Mouse (Mus musculus) neural tube, embryonic 15.5 days (tissue): ENCODE measurements around the gene Shisa4. TPM values are rescaled to one million over a fixed set of nuclear protein-coding genes. Genes with fewer than 3 reads are reported as not detected.

ENCODE experiments used
- ATAC-seq: fragments of 200-750 bp; cut with Nextera tagmentation; 2 replicates; pipeline ENCODE4 v1.8.0; 2017; ENCODE audit warnings: mild to moderate bottlenecking, moderate TSS enrichment, moderate library complexity; ENCODE audit not compliant: low FRiP score
- H3K27ac ChIP-seq: fragments of 300-500 bp; sonication (generic); replicated peaks from 2 replicates; pipeline ENCODE4 v1.5.1; 2015; ENCODE audit warnings: mild to moderate bottlenecking, inconsistent platforms
- H3K27me3 ChIP-seq: fragments of 300-500 bp; sonication (generic); replicated peaks from 2 replicates; pipeline ENCODE4 v1.6.1; 2015; ENCODE audit warnings: inconsistent platforms
- H3K36me3 ChIP-seq: fragments of 300-500 bp; sonication (generic); 2 replicates; pipeline ENCODE4 v1.6.1; 2015; ENCODE audit warnings: inconsistent platforms
- H3K4me1 ChIP-seq: fragments of 300-500 bp; sonication (generic); 2 replicates; pipeline ENCODE4 v1.6.1; 2015; ENCODE audit warnings: inconsistent platforms
- H3K4me2 ChIP-seq: fragments of 300-500 bp; sonication (generic); 2 replicates; pipeline ENCODE4 v1.6.1; 2015; ENCODE audit warnings: inconsistent platforms, mild to moderate bottlenecking, moderate library complexity
- H3K4me3 ChIP-seq: fragments of 300-500 bp; sonication (generic); replicated peaks from 2 replicates; pipeline ENCODE4 v1.5.1; 2015; ENCODE audit warnings: mild to moderate bottlenecking, inconsistent platforms
- H3K9ac ChIP-seq: fragments of 300-500 bp; sonication (generic); replicated peaks from 2 replicates; pipeline ENCODE4 v1.6.1; 2015; ENCODE audit warnings: mild to moderate bottlenecking, inconsistent platforms
- H3K9me3 ChIP-seq: fragments of 300-500 bp; sonication (generic); replicated peaks from 2 replicates; pipeline ENCODE4 v1.6.1; 2016; ENCODE audit warnings: inconsistent platforms
- WGBS: fragments of 180-500 bp; shearing (Covaris S2); methylation state at CpG from one replicate; pipeline ENCODE4 v1.1.7; 2015; ENCODE audit warnings: mixed read lengths; 5-methylcytosine and 5-hydroxymethylcytosine counted together
- polyA plus RNA-seq: library from polyadenylated mRNA; unstranded; fragments of >200 nt; fragmentation: Nextera tagmentation; extraction: Ambion mirVana; gene quantifications from 2 replicates; pipeline ENCODE4 v1.2.1, GENCODE M21; 2015

The Shisa4 gene
- polyA plus RNA-seq, 1 experiment from 2014 or later = 121 TPM

DNA sequence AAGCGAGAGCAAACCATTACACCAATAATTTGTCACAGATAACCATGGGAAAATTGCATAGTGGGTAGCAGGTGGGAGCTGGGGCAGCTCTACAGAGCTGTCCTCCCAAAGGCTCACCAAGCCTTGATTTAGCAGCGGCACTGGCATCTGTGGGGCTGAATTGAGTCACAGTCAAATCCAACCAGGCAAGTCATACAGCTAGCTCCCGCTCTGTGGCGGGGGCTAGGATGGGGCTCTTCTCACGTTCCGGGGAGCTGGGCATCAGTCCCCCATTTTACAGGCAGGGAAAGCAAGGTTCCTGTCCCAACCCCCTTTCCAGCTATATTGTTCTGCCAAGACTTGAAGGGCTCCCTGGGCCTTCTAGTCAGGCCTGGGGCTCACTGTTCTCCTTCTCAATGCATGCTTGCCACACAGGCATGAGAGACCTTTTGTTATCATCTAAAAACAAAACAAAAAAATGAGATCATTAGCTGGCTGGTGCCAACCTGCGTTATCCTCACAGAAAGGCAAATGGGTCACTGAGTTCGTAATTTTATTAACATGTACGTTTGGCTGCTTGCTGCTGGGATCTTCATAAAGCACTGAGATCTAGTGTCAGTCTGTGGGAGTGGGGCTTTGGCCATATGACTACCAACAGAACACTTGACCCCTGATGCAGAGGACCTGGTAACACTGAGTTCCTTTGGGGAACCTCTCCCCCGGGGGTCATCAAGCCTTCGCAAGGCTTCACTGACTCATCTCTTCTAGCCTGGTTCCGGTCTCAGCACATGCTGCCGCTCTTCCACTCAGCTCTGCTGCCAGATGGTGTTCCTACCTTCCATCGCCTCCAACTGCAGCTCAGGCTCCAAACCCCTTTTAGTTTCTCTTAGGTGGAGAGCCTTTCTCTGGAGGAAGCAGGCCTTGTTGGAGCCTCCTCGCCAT is 5.3 kb upstream of the Shisa4 start:
- Histone ChIP-seq H3K27ac (no peak overlapping the region), H3K36me3 (peaks cover 30% of the 10 kb centered on the region), H3K4me1 (peaks cover 10% of the 10 kb centered on the region), H3K9ac (no peak overlapping the region), H3K9me3 (no peaks in the 10 kb centered on the region), H3K27me3 (no peaks in the 10 kb centered on the region), H3K4me2 (no peak overlapping the region), H3K4me3 (no peak overlapping the region)
- WGBS = 60% methylated on average over 15 of the region's 15 CpGs
- ATAC-seq = no peak

DNA sequence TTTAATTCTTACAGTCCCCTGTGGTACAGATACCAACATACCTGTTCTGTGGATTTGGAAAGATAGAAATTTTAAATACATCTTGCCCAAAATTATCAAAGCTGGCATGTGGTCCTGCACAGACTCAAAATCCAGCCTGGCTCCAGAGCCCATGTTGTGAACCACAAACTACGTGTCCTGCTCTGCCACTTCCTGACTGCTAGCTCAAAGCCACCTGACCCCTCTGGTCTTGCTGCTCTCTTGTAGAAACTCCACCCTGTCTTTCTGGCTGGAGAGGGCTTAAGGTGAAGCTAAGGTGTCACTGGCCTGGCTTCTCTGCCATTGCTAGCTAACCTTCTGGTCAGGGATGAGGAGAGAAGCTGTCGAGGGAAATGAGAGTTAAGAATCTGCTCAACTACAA is 4.0 kb upstream of the Shisa4 start:
- H3K4me3 ChIP-seq = no peak overlapping the region
- no peak overlapping the region for H3K27ac ChIP-seq
- peaks cover 18% of the 10 kb centered on the region for H3K36me3 ChIP-seq
- 74% methylated on average over 2 of the region's 2 CpGs for WGBS
- ATAC-seq = no peak
- H3K4me2 ChIP-seq = no peak overlapping the region
- peaks cover 20% of the 10 kb centered on the region for H3K4me1 ChIP-seq
- no peaks in the 10 kb centered on the region for H3K9me3 ChIP-seq
- H3K9ac ChIP-seq = no peak overlapping the region
- no peaks in the 10 kb centered on the region for H3K27me3 ChIP-seq

DNA sequence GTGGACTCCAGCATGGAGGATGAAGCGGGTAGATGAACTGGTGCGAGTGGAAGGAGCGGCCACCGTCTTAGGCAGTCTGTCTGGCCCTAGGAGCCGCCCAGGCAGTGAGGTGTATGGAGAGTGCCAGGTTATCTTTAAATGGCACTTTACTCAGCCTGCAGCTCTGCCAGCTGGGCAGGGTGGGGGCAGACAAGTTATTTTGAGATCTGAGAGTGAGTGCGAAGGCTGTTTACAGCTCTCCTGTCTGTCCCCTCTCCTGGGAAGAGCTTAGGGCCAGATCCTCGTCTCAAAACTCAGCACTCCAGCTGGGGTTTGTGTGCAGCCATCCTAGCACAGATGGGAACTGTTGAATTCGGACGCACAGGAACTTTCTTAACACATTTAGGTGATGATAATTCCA is 3.5 kb upstream of the Shisa4 start:
- peaks cover 13% of the 10 kb centered on the region for H3K36me3 ChIP-seq
- H3K27me3 ChIP-seq = no peaks in the 10 kb centered on the region
- no peak overlapping the region for H3K9ac ChIP-seq
- H3K9me3 ChIP-seq = no peaks in the 10 kb centered on the region
- ATAC-seq = no peak
- H3K4me3 ChIP-seq = no peak overlapping the region
- no peak overlapping the region for H3K27ac ChIP-seq
- peaks cover 24% of the 10 kb centered on the region for H3K4me1 ChIP-seq
- no peak overlapping the region for H3K4me2 ChIP-seq
- WGBS = 65% methylated on average over 9 of the region's 9 CpGs

DNA sequence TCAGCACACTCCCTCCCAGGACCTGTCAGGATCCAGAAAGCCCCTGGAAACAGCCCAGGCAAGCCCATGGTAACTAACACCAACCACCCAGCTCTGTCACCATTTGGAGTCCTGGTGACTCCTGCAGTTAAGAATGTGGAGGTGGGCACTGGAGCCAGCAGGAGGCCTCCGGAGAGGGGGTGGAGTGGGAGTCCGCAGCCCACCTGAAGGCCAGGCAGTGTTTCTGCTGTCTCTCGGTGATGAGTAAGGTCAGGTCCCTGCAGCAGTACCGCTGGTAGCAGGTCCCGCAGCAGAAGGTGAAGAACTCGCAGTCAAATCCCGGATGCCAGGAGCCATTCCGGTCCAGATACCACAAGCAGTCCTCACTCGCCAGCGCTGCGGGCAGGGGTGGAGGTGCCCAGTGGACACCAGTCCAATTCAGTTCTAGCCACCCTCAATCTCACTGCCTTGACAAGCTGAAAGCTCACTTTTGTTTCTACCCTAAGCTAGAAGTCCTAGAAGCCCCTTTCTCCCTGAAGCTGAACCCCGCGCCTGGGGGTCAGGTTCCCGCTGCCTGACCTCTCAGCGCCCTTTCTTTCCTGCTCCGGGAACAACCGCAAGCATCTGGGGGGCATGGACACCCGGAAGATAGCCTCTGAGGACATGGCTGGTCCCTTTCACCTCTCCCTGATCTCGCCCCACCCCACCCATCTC is 716 bp downstream of the Shisa4 start:
- 0 out of 2 replicates have a peak, but pooled peaks cover 3% of the 10 kb centered on the region for H3K36me3 ChIP-seq
- H3K4me2 ChIP-seq = peak overlapping the region; percentile 90
- H3K9me3 ChIP-seq = no peaks in the 10 kb centered on the region
- H3K4me1 ChIP-seq = peaks cover 42% of the 10 kb centered on the region
- peak; percentile 30; the same call in 1 of the 2 replicates for ATAC-seq
- peak overlapping the region; percentile 85 for H3K27ac ChIP-seq
- WGBS = 0% methylated on average over 19 of the region's 19 CpGs
- peak overlapping the region; percentile 63 for H3K4me3 ChIP-seq
- H3K27me3 ChIP-seq = no peaks in the 10 kb centered on the region
- peak overlapping the region; percentile 83 for H3K9ac ChIP-seq

DNA sequence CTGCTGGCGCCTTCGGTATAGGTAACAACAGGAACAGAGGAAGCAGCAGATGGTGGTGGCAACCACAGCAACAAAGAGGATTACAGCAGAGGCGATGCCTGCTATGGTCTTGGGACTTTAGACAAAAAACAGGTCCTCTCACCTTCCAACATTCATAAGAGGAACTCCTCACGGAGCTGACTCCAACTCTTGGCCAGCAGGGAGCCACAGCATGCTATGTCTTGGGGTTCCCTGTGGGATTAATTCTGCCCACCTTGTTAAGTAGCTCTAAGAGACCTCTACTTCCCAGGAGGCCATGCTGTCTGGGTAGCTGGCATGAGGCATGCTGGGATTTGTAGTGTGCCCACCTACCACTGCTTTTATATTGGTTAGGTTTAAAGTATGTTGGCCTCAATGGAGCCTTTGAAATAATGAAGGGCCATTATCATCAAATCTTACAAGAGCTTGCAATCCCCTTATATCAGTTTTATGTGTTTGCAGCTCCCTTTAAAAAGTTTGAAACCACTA is 1.8 kb downstream of the Shisa4 start:
- ATAC-seq = no peak
- Histone ChIP-seq H3K4me3 (peak overlapping the region; percentile 63), H3K9me3 (no peaks in the 10 kb centered on the region), H3K4me2 (peak overlapping the region; percentile 90), H3K36me3 (0 out of 2 replicates have a peak, but pooled peaks cover 3% of the 10 kb centered on the region), H3K9ac (no peak overlapping the region), H3K27ac (no peak overlapping the region), H3K27me3 (no peaks in the 10 kb centered on the region), H3K4me1 (peaks cover 52% of the 10 kb centered on the region)
- WGBS = 78% methylated on average over 4 of the region's 4 CpGs

DNA sequence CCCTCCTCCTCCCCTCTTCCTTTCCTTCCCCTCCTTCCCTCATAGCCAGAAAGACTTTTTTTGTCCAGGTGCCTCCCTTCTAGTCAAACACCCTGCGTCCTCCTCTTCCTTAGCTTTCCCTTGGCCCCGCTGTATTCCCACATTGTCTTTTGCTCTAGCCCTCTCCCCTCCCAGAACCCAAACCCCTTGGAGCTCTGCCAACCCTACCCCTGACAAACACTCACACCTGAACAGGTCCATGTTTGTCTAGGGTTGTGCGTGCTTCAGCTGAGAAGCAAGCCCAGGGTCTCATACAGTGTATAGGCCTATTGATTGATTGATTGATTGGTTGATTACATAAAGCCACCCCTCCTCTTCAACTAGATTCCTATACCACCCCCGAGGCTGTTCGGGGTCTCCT is 5.6 kb downstream of the Shisa4 start:
- H3K4me2 ChIP-seq = peak overlapping the region; percentile 97
- H3K9me3 ChIP-seq = no peaks in the 10 kb centered on the region
- no peak overlapping the region for H3K4me3 ChIP-seq
- H3K27me3 ChIP-seq = no peaks in the 10 kb centered on the region
- H3K36me3 ChIP-seq = 0 out of 2 replicates have a peak, but pooled peaks cover 3% of the 10 kb centered on the region
- 80% methylated on average over 5 of the region's 5 CpGs for WGBS
- H3K9ac ChIP-seq = no peak overlapping the region; the same call in 1 of the 2 replicates
- peaks cover 50% of the 10 kb centered on the region for H3K4me1 ChIP-seq
- ATAC-seq = no peak
- H3K27ac ChIP-seq = no peak overlapping the region

DNA sequence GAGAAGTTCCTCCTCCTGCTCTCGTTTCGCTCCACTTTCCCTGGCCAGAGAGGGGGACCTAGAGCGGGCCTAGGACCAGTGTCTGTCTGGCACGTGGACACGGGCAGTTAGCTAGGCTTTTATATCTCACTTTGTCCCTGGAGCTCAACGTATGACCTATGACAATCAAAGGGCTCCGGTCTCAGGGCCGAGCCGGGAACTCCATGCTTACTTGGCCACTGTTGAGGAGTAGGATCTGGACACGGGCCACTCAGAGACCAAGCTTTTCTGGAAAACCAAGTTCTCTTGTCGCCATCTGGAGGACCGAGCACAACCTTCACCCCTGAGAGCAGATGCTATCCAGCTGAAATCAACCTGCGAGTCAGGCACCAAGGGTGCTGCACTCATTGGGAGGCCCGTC is 6.1 kb downstream of the Shisa4 start:
- 0 out of 2 replicates have a peak, but pooled peaks cover 3% of the 10 kb centered on the region for H3K36me3 ChIP-seq
- no peak overlapping the region for H3K27ac ChIP-seq
- peaks cover 46% of the 10 kb centered on the region for H3K4me1 ChIP-seq
- H3K4me2 ChIP-seq = peak overlapping the region; percentile 97
- H3K9me3 ChIP-seq = no peaks in the 10 kb centered on the region
- no peaks in the 10 kb centered on the region for H3K27me3 ChIP-seq
- ATAC-seq = peak; percentile 15
- H3K4me3 ChIP-seq = peak overlapping the region; percentile 50
- peak overlapping the region; percentile 69 for H3K9ac ChIP-seq
- WGBS = 13% methylated on average over 14 of the region's 14 CpGs

DNA sequence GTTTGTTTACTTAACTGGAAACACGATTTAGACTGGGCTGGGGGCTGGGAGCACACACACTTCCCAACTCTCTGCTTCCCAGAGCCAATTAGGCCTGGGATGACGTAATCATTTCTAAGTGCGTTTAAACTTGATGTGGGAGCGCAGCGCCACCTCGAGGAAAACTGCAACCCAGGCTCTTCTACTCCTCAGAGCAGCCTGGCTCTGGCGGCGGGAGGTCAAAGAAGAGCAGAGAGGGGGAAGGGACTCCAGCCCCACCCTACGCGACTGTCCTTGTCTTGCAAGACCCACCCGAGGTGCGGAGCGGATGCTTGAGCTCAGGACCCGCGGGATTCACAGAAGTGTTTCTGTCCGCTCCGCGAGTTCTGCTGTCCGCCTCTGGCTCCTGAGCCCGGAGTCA is 6.8 kb downstream of the Shisa4 start:
- Histone ChIP-seq H3K27me3 (no peaks in the 10 kb centered on the region), H3K27ac (0 out of 2 replicates have a peak overlapping the region, but pooled peaks have one; percentile 56)

DNA sequence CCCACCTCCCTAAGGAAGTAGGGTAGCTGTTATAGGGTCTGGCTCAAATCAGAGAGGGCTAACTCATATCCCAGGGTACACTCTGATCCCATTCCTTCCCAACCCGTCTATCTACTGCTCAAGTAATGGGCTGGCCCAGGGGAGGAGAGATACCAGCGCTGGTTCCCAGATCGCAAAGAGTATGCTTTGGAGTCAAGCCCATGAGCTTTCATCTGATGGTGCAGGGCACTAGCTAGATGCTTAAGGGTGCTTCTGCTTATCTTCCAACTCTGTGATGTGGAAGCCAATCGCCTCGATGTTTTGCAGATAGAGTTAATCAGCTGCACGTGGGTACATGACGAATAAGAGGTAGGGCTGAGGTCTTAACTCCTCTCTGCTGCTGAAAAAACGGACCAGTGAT is 7.4 kb downstream of the Shisa4 start:
- no peak overlapping the region for H3K4me2 ChIP-seq
- peaks cover 33% of the 10 kb centered on the region for H3K4me1 ChIP-seq
- WGBS = 79% methylated on average over 8 of the region's 8 CpGs
- H3K9me3 ChIP-seq = no peaks in the 10 kb centered on the region
- H3K27me3 ChIP-seq = no peaks in the 10 kb centered on the region
- 0 out of 2 replicates have a peak, but pooled peaks cover 3% of the 10 kb centered on the region for H3K36me3 ChIP-seq
- H3K27ac ChIP-seq = no peak overlapping the region
- no peak overlapping the region for H3K9ac ChIP-seq
- no peak overlapping the region for H3K4me3 ChIP-seq
- no peak for ATAC-seq

More for the DNA sequence above, 6.8 kb downstream of the Shisa4 start:
- Histone ChIP-seq H3K4me3 (peak overlapping the region; percentile 50), H3K9ac (peak overlapping the region; percentile 69), H3K9me3 (no peaks in the 10 kb centered on the region), H3K36me3 (0 out of 2 replicates have a peak, but pooled peaks cover 3% of the 10 kb centered on the region), H3K4me1 (peaks cover 39% of the 10 kb centered on the region), H3K4me2 (peak overlapping the region; percentile 97)
- ATAC-seq = peak; percentile 85
- WGBS = under 1% methylated on average over 20 of the region's 20 CpGs

DNA sequence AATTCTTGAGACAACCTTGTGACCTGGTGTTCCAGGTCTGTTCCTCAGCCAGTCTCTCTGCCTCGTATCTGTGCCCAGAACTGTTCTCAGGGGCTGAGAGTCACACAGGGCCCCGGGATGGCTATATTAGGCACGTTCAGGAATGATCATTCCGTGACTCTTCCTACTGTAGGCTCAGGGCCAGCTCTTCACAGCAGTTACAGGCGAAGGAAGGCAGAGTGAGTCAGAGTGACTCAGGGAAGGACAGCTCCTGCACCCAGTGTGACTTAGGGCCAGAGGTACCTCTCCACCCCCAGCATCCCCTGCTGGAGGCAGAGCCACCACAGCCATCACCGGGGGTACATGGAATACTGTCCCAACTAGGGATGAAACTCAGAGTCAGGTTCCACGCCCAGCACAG is 8.0 kb downstream of the Shisa4 start:
- Histone ChIP-seq H3K4me2 (no peak overlapping the region), H3K4me1 (peaks cover 27% of the 10 kb centered on the region), H3K9me3 (no peaks in the 10 kb centered on the region), H3K27me3 (no peaks in the 10 kb centered on the region), H3K27ac (no peak overlapping the region), H3K4me3 (no peak overlapping the region), H3K9ac (no peak overlapping the region), H3K36me3 (0 out of 2 replicates have a peak, but pooled peaks cover 3% of the 10 kb centered on the region)
- WGBS = 81% methylated on average over 7 of the region's 7 CpGs
- no peak for ATAC-seq

DNA sequence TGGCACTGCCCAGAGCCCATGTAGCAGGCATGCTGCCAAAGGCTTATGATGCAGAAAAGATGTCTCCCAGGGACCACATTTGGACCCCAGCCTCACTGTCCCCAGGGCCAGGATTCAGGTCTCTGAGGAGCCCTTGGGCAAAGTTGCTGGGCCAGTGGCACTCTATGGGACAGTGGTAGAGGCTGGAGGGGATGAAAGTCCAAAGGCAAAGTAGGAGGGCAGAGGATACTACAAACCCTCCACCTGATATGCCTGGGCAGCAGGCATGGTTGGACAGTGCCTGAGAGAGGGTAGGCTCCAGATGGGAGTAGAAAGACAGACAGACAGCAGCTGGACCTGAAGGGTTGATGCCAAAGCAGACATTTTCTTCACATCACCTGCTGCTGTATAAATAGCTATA is 8.7 kb downstream of the Shisa4 start:
- Histone ChIP-seq H3K27me3 (no peaks in the 10 kb centered on the region), H3K27ac (no peak overlapping the region), H3K36me3 (0 out of 2 replicates have a peak, but pooled peaks cover 3% of the 10 kb centered on the region), H3K9ac (no peak overlapping the region), H3K4me2 (no peak overlapping the region), H3K4me1 (peaks cover 21% of the 10 kb centered on the region), H3K4me3 (no peak overlapping the region), H3K9me3 (no peaks in the 10 kb centered on the region)
- ATAC-seq = no peak
